Mouse (Mus musculus): Measurements from ENCODE around the gene Pard3b. TPM values are rescaled to one million over a fixed set of nuclear protein-coding genes. Genes with fewer than 3 reads are reported as not detected.

The Pard3b gene
- polyA plus RNA-seq, 1 experiment from 2014 or later: 6.8 TPM

GRCm38 (mm10) chr1:61711523-61711922 is 72.9 kb downstream of the Pard3b start:
- H3K4me1 ChIP-seq (replicated peaks; ENCODE audit: control insufficient read depth, insufficient read depth, low read length): no peaks in the 10 kb centered on the region

DNA sequence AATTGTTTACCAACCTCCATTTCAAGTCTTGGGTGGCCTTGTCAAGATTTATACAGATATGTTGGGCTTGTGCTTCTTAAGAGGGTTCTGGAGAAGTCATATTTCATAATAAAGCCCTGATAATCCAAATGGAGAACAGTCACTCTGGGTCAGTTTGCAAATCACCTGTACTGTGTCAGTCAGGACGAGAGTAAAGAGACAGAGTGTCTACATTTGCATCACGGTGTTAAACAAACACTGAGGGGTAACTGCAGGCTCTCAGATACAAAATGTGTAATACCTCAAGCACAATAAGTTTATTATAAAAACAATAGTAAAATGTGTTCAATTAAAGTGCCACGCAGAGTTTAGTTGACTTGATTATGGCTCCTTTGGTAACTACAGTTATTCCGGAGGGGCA is 91.0 kb downstream of the Pard3b start:
- no peak for DNase-seq (ENCODE audit: low spot score)
- no peak for ATAC-seq (replicated peaks; ENCODE audit: low FRiP score)
- Histone ChIP-seq H3K27me3 (replicated peaks; ENCODE audit: control insufficient read depth, insufficient read depth, low read length) (no peaks in the 10 kb centered on the region), H3K4me3 (ENCODE audit: low read depth, low read length) (no peak overlapping the region), H3K4me2 (no peak overlapping the region), H3K9ac (ENCODE audit: low read depth, low read length) (no peak overlapping the region), H3K9me3 (ENCODE audit: control insufficient read depth, low read length) (0 out of 2 replicates have a peak, but pooled peaks cover 3% of the 10 kb centered on the region), H3K4me1 (replicated peaks; ENCODE audit: control insufficient read depth, insufficient read depth, low read length) (no peaks in the 10 kb centered on the region), H3K27ac (ENCODE audit: low read depth, low read length) (no peak overlapping the region), H3K36me3 (ENCODE audit: control insufficient read depth, insufficient read depth, low read length) (no peaks in the 10 kb centered on the region)
- WGBS: 75% methylated on average over 4 of the region's 4 CpGs

More at GRCm38 (mm10) chr1:61711523-61711922, 72.9 kb downstream of the Pard3b start:
- H3K27ac ChIP-seq (ENCODE audit: low read depth, low read length): no peak overlapping the region
- H3K4me2 ChIP-seq: no peak overlapping the region
- ATAC-seq (replicated peaks; ENCODE audit: low FRiP score) (no peak), DNase-seq (ENCODE audit: low spot score) (no peak)
- H3K9ac ChIP-seq (ENCODE audit: low read depth, low read length): no peak overlapping the region
- no peak overlapping the region for H3K4me3 ChIP-seq (ENCODE audit: low read depth, low read length)
- H3K27me3 ChIP-seq (replicated peaks; ENCODE audit: control insufficient read depth, insufficient read depth, low read length): no peaks in the 10 kb centered on the region
- H3K36me3 ChIP-seq (ENCODE audit: control insufficient read depth, insufficient read depth, low read length): no peaks in the 10 kb centered on the region
- no peaks in the 10 kb centered on the region for H3K9me3 ChIP-seq (ENCODE audit: control insufficient read depth, low read length)

- Histone ChIP-seq H3K4me1 (replicated peaks; ENCODE audit: control insufficient read depth, insufficient read depth, low read length) (no peaks in the 10 kb centered on the region), H3K27me3 (replicated peaks; ENCODE audit: control insufficient read depth, insufficient read depth, low read length) (no peaks in the 10 kb centered on the region), H3K4me2 (no peak overlapping the region), H3K36me3 (ENCODE audit: control insufficient read depth, insufficient read depth, low read length) (no peaks in the 10 kb centered on the region), H3K9me3 (ENCODE audit: control insufficient read depth, low read length) (no peaks in the 10 kb centered on the region), H3K27ac (ENCODE audit: low read depth, low read length) (no peak overlapping the region), H3K4me3 (ENCODE audit: low read depth, low read length) (no peak overlapping the region), H3K9ac (ENCODE audit: low read depth, low read length) (no peak overlapping the region)
- ATAC-seq (replicated peaks; ENCODE audit: low FRiP score): no peak
- WGBS: 66% methylated on average over 1 of the region's 1 CpGs
- DNase-seq (ENCODE audit: low spot score): no peak
Observed at GRCm38 (mm10) chr1:61736550-61736949, 97.9 kb downstream of the Pard3b start.

- ATAC-seq (replicated peaks; ENCODE audit: low FRiP score): no peak
- H3K4me3 ChIP-seq (ENCODE audit: low read depth, low read length): no peak overlapping the region
- no peaks in the 10 kb centered on the region for H3K36me3 ChIP-seq (ENCODE audit: control insufficient read depth, insufficient read depth, low read length)
- H3K9me3 ChIP-seq (ENCODE audit: control insufficient read depth, low read length): no peaks in the 10 kb centered on the region
- no peak overlapping the region for H3K27ac ChIP-seq (ENCODE audit: low read depth, low read length)
- H3K9ac ChIP-seq (ENCODE audit: low read depth, low read length): no peak overlapping the region
- no peaks in the 10 kb centered on the region for H3K27me3 ChIP-seq (replicated peaks; ENCODE audit: control insufficient read depth, insufficient read depth, low read length)
- no peak for DNase-seq (ENCODE audit: low spot score)
- H3K4me1 ChIP-seq (replicated peaks; ENCODE audit: control insufficient read depth, insufficient read depth, low read length): no peaks in the 10 kb centered on the region
- no peak overlapping the region for H3K4me2 ChIP-seq
Observed at GRCm38 (mm10) chr1:61742831-61743230, 104.2 kb downstream of the Pard3b start.

GRCm38 (mm10) chr1:61747481-61747880 is 108.9 kb downstream of the Pard3b start:
- no peak for ATAC-seq (replicated peaks; ENCODE audit: low FRiP score)
- Histone ChIP-seq H3K9ac (ENCODE audit: low read depth, low read length) (no peak overlapping the region), H3K4me1 (replicated peaks; ENCODE audit: control insufficient read depth, insufficient read depth, low read length) (no peaks in the 10 kb centered on the region), H3K27me3 (replicated peaks; ENCODE audit: control insufficient read depth, insufficient read depth, low read length) (no peaks in the 10 kb centered on the region), H3K27ac (ENCODE audit: low read depth, low read length) (no peak overlapping the region), H3K4me2 (no peak overlapping the region), H3K9me3 (ENCODE audit: control insufficient read depth, low read length) (no peaks in the 10 kb centered on the region), H3K36me3 (ENCODE audit: control insufficient read depth, insufficient read depth, low read length) (no peaks in the 10 kb centered on the region), H3K4me3 (ENCODE audit: low read depth, low read length) (no peak overlapping the region)
- DNase-seq (ENCODE audit: low spot score): no peak

- H3K9me3 ChIP-seq (ENCODE audit: control insufficient read depth, low read length): no peaks in the 10 kb centered on the region
- 95% methylated on average over 1 of the region's 1 CpGs for WGBS
Observed at GRCm38 (mm10) chr1:61751008-61751407, 112.4 kb downstream of the Pard3b start.

DNA sequence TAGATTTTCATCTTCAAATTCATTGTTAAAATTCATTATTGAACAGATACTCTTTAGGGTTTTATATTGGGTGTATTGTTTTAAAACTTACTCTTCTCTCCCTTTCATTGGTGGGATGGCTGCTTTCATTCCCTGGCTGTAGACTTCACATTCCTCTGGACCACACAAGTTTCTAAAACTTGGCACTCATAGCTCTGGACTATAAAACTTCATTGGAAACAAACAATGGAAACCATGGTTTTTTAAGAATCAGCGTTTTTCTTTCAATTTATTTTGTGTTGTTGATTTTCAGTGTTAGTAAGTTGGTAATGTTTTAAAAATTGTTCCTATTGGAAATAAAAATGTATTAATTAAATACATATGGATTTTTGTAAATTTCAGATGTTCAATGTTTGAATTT is 118.1 kb downstream of the Pard3b start:
- no peaks in the 10 kb centered on the region for H3K36me3 ChIP-seq (ENCODE audit: control insufficient read depth, insufficient read depth, low read length)
- no peak overlapping the region for H3K4me3 ChIP-seq (ENCODE audit: low read depth, low read length)
- ATAC-seq (replicated peaks; ENCODE audit: low FRiP score) (no peak), DNase-seq (ENCODE audit: low spot score) (no peak)
- H3K9ac ChIP-seq (ENCODE audit: low read depth, low read length): no peak overlapping the region
- no peak overlapping the region for H3K4me2 ChIP-seq
- 77% methylated on average over 1 of the region's 1 CpGs for WGBS
- H3K4me1 ChIP-seq (replicated peaks; ENCODE audit: control insufficient read depth, insufficient read depth, low read length): no peaks in the 10 kb centered on the region
- no peaks in the 10 kb centered on the region for H3K9me3 ChIP-seq (ENCODE audit: control insufficient read depth, low read length)
- H3K27ac ChIP-seq (ENCODE audit: low read depth, low read length): no peak overlapping the region
- H3K27me3 ChIP-seq (replicated peaks; ENCODE audit: control insufficient read depth, insufficient read depth, low read length): no peaks in the 10 kb centered on the region

More at GRCm38 (mm10) chr1:61751008-61751407, 112.4 kb downstream of the Pard3b start:
- H3K36me3 ChIP-seq (ENCODE audit: control insufficient read depth, insufficient read depth, low read length): no peaks in the 10 kb centered on the region
- no peak overlapping the region for H3K4me2 ChIP-seq
- no peaks in the 10 kb centered on the region for H3K27me3 ChIP-seq (replicated peaks; ENCODE audit: control insufficient read depth, insufficient read depth, low read length)
- H3K27ac ChIP-seq (ENCODE audit: low read depth, low read length): no peak overlapping the region
- no peak for DNase-seq (ENCODE audit: low spot score)
- no peak overlapping the region for H3K4me3 ChIP-seq (ENCODE audit: low read depth, low read length)
- no peaks in the 10 kb centered on the region for H3K4me1 ChIP-seq (replicated peaks; ENCODE audit: control insufficient read depth, insufficient read depth, low read length)
- no peak overlapping the region for H3K9ac ChIP-seq (ENCODE audit: low read depth, low read length)
- no peak for ATAC-seq (replicated peaks; ENCODE audit: low FRiP score)

DNA sequence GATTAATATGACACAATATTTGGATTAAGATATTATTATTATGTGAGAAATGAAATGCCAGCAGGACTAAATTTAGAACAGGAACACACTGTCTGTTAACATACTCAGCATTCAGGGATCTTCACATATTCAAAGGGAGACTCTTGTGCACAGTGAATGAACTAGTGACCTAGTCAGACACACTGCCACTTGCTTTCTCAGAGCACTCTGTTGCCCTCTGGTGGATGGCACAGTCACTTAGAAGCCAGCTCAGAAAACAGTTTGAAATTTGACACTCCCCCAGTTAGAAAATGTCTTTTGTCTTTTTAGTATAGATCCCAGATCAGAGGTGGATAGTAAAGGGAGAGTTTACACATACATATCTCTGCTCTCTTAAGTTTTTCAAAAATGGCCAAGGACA is 132.6 kb downstream of the Pard3b start:
- no peak overlapping the region for H3K27ac ChIP-seq (ENCODE audit: low read depth, low read length)
- ATAC-seq (replicated peaks; ENCODE audit: low FRiP score) (0 out of 2 replicates have a peak, but pooled peaks have one; percentile 51), DNase-seq (ENCODE audit: low spot score) (no peak)
- H3K27me3 ChIP-seq (replicated peaks; ENCODE audit: control insufficient read depth, insufficient read depth, low read length): no peaks in the 10 kb centered on the region
- H3K4me1 ChIP-seq (replicated peaks; ENCODE audit: control insufficient read depth, insufficient read depth, low read length): no peaks in the 10 kb centered on the region
- no peak overlapping the region for H3K9ac ChIP-seq (ENCODE audit: low read depth, low read length)
- H3K4me2 ChIP-seq: no peak overlapping the region
- H3K36me3 ChIP-seq (ENCODE audit: control insufficient read depth, insufficient read depth, low read length): no peaks in the 10 kb centered on the region
- H3K9me3 ChIP-seq (ENCODE audit: control insufficient read depth, low read length): no peaks in the 10 kb centered on the region
- no peak overlapping the region for H3K4me3 ChIP-seq (ENCODE audit: low read depth, low read length)

- Histone ChIP-seq H3K4me3 (ENCODE audit: low read depth, low read length) (no peak overlapping the region), H3K9me3 (ENCODE audit: control insufficient read depth, low read length) (no peaks in the 10 kb centered on the region), H3K4me2 (no peak overlapping the region), H3K4me1 (replicated peaks; ENCODE audit: control insufficient read depth, insufficient read depth, low read length) (no peaks in the 10 kb centered on the region), H3K36me3 (ENCODE audit: control insufficient read depth, insufficient read depth, low read length) (no peaks in the 10 kb centered on the region), H3K27ac (ENCODE audit: low read depth, low read length) (no peak overlapping the region), H3K27me3 (replicated peaks; ENCODE audit: control insufficient read depth, insufficient read depth, low read length) (no peaks in the 10 kb centered on the region), H3K9ac (ENCODE audit: low read depth, low read length) (no peak overlapping the region)
- ATAC-seq (replicated peaks; ENCODE audit: low FRiP score): no peak
- no peak for DNase-seq (ENCODE audit: low spot score)
Observed at GRCm38 (mm10) chr1:61778731-61779130, 140.1 kb downstream of the Pard3b start.
